Mouse (Mus musculus) lung, adult 2 months (tissue): ENCODE data around the gene Gm44805. TPM values are rescaled to one million over a fixed set of nuclear protein-coding genes. Genes with fewer than 3 reads are reported as not detected.

ENCODE experiments used
- DNase-seq: peaks from one replicate; pipeline ENCODE4 v3.0.0; 2022
- H3K4me1 ChIP-seq: fragments of 200-500 bp; 2 replicates; pipeline ENCODE4 v1.6.1; 2011; ENCODE audit warnings: low read length; ENCODE audit not compliant: control insufficient read depth, insufficient read depth
- H3K4me3 ChIP-seq: fragments of 200-500 bp; replicated peaks from 2 replicates; pipeline ENCODE3; 2011; ENCODE audit warnings: low read depth, mild to moderate bottlenecking, control low read depth, low read length; ENCODE audit errors: extremely low read depth
- CTCF ChIP-seq: fragments of 200-500 bp; IDR thresholded peaks from 2 replicates; pipeline ENCODE4 v1.5.1; 2011; ENCODE audit warnings: mild to moderate bottlenecking, low read length, control low read depth; ENCODE audit not compliant: insufficient read depth
- POLR2A ChIP-seq: fragments of 200-500 bp; IDR thresholded peaks from 2 replicates; pipeline ENCODE4 v1.6.1; 2011; ENCODE audit warnings: low read depth, mild to moderate bottlenecking, control low read depth, low read length, borderline replicate concordance; ENCODE audit errors: extremely low read depth
- WGBS: fragments of 180-500 bp; shearing (Covaris S2); methylation state at CpG from one replicate; pipeline ENCODE4 v1.1.7; 2018; 5-methylcytosine and 5-hydroxymethylcytosine counted together
- polyA plus RNA-seq: library from polyadenylated mRNA; depleted of rRNA; stranded (reverse); fragments of >200 nt; gene quantifications from 2 replicates; pipeline ENCODE4 v1.2.3, GENCODE M21; 2012; rRNA removed

Gene Gm44805
- not detected in 2 replicates for polyA plus RNA-seq

DNA sequence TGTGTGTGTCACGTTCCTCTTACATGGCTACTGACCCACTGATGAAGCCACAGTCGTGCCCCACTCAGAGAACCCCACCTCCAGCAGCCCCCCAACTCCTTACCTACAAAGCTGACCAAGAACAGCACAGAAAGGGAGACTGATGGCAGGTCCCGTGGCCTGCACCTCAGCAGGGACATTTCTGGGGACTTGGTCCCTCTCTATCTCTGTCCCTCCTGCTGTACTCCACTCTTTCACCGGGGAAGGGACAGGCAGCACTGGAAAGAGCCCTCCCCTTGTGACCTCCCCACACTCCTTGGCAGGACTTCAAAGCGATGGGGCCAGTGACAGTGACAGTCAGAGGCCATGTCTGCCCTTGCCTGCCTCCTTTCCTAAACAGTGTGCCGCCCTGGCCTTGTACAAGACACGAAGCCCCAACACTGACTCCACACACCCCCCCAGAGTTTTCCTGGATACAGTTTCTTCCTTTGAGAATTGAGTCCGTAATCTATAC lies at the start of gene Gm44805, which contains the start of gene Apoc4:
Gm44805 (minus strand) TSS at position 222 of the 493 bp plus-strand sequence.
Apoc4 (minus strand) TSS at position 278 of the 493 bp plus-strand sequence.
- WGBS, result 53% methylated on average over 8 of the region's 8 CpGs
- Histone ChIP-seq H3K4me1 (no peaks in the 10 kb centered on the region; the same call in 1 of the 2 replicates), H3K4me3 (no peak within 1 kb of the TSS)
- TF ChIP-seq POLR2A (no peak), CTCF (no peak)
- no peak for DNase-seq

DNA sequence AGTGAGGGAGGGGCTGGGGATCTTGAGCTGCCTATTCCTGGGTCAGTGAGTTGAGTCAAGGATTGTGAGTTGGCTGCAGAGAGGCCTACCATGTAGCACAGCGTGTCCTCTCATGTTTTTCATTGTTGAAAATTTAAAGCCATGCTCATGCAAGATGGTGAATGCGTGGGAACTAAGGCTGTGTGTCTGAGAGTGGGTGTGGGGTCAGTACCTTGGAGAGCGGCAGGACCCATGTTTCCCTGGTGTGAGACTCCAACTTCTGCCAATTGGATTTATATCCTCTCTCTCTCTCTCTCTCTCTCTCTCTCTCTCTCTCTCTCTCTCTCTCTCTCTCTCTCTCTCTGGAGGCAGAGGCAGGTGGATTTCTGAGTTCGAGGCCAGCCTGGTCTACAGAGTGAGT lies 45.3 kb upstream of the Gm44805 start:
- DNase-seq, result no peak
- TF ChIP-seq CTCF, result no peak
- TF ChIP-seq POLR2A, result no peak
- 95% methylated on average over 4 of the region's 4 CpGs for whole genome bisulfite sequencing
- Histone ChIP-seq H3K4me1 (0 out of 2 replicates have a peak, but pooled peaks cover 2% of the 10 kb centered on the region), H3K4me3 (no peak overlapping the region)

DNA sequence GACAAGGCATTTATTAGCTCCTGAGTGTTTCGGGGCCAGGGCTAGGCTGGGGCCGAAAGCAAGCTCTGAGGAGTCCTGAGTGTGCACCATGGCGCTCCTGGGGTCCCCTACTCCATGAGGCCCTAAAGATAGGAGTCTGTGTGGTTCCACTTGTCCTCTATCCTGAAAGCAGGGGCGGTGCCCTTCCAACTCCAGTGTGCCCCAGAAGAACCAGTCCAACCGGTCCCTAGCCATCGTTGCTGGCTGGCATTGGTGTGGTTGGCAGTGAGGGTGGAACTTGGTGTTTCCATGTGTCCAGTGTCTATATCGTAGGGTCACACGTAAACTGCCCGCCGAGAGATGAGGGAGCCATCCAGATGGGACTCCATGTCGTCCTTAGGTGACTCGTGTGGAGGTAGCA lies 42.9 kb upstream of the Gm44805 start:
- DNase-seq, result peak; percentile 65
- Histone ChIP-seq H3K4me1 (0 out of 2 replicates have a peak, but pooled peaks cover 2% of the 10 kb centered on the region), H3K4me3 (no peak overlapping the region)
- WGBS, result 67% methylated on average over 12 of the region's 12 CpGs
- TF ChIP-seq POLR2A, result no peak
- no peak for TF ChIP-seq CTCF

DNA sequence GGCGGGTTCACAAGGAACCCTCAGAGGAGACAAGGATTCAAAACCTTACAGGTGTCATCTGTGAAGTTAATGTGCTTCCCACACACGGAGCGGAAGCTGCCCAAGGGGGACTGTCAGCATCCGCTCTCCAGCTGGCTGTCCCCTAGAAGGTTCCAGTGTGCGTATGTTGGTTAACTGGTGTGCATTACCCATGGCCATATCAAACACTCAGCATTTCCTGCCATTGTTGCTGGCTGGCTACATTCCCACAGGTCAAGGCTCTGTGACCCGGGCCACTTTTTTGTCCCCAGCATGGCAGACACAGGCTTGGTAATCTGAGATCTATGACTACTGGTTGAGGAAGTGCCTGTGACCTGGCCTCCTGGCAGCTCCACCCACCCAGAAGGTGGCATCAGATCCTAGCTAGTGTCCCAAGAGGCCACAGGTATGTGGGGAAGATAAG lies 41.6 kb upstream of the Gm44805 start:
- DNase-seq, result no peak
- 52% methylated on average over 6 of the region's 6 CpGs for WGBS
- Histone ChIP-seq H3K4me3 (no peak overlapping the region), H3K4me1 (0 out of 2 replicates have a peak, but pooled peaks cover 2% of the 10 kb centered on the region)
- TF ChIP-seq POLR2A (no peak), CTCF (no peak)

DNA sequence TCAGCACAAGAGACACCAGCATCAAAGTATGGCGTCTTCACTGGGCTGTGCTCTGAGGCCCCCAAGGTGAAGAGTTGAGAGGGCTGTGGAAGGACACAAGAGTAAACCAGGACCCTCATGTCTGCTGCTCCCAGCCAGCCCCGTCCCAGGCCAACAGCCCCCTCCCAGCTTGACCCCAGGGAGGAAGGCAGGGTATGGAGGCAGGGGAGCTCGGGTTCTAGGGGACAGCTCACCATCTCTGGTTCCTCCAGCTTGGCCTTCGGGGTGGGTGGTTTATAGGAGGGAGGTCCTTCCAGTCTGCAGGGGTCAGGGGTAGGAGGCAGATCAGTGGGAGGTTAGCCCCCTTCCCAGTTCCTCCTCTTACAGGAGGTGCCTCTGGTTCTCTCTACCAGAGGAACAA lies 38.0 kb upstream of the Gm44805 start:
- H3K4me3 ChIP-seq, result no peak overlapping the region
- 88% methylated on average over 4 of the region's 4 CpGs for WGBS
- peaks cover 5% of the 10 kb centered on the region; the same call in 1 of the 2 replicates for H3K4me1 ChIP-seq
- TF ChIP-seq CTCF (no peak), POLR2A (no peak)
- DNase-seq, result no peak

DNA sequence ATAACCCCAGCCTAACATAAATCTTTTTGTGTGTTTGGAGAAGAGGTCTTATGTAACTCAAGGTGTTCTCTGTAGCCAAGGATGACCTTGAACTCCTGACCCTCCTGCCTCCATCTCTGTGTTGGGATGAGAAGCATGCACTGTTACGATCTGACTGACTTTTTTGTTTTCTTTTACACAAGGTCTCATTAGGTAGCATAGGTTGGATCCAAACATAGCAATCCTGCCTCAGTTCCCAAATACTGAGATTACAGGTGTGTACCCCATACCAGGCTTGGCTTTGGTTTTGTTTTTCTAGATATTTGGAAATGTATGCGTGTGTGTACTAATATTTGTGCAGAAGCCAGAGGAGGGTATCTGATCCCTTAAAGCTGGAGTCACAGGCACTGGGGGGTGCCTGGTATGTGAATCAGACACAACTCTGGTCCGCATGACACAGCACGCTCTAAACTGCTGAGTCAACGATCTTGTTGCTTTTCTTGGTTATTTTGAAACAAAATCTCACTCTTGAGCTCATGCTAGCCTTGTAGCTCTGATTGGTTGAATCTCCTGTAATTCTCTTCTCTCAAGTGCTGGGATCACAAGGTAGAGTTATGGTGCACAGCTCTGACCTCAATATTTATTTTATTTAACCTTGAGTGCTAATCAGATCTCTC lies 37.2 kb upstream of the Gm44805 start:
- Histone ChIP-seq H3K4me1 (peaks cover 5% of the 10 kb centered on the region; the same call in 1 of the 2 replicates), H3K4me3 (no peak overlapping the region)
- 89% methylated on average over 5 of the region's 5 CpGs for whole genome bisulfite sequencing
- no peak for DNase-seq
- TF ChIP-seq CTCF (no peak), POLR2A (no peak)

DNA sequence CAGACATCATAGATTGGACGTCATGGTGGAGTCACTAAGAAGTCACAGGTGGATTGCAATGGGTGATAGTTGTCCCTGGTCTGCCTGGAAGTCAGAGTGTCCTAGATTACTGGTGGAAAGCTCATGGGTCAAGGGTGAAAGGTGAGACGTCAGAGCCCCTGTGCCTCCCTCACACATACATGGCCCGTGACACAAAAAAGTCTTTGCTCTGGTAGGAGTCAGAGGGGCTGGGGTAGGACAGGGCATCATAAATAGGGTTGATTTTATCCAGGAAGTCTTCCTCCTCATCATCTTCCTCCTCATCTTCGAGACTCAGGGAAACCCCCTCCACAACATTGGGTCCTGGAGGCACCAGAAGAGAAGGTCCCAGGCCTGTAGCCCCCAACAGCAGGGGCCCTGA lies 36.1 kb upstream of the Gm44805 start:
- no peak overlapping the region for H3K4me3 ChIP-seq
- H3K4me1 ChIP-seq, result peaks cover 3% of the 10 kb centered on the region; the same call in 1 of the 2 replicates
- TF ChIP-seq POLR2A (no peak), CTCF (no peak)
- 77% methylated on average over 4 of the region's 4 CpGs for WGBS
- DNase-seq, result no peak

DNA sequence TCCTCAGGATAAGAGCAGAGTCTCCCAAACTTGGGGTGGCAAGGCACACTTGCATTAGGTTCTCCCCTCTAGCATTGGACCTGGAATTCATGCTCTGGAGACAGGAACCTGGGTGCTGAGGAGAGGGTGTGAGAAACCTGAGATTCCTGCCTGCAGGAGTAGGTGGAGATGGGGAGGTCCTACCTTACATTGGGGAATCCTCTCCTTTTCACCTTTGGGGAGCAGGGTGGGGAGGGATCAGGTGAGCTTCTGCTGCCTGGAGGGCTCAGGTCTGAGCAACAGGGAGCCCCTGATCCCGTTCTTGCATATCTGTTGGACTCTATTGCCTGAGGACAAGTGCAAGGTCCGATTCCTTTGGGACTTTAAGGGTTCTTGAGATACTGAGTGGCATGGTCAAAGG lies 35.6 kb upstream of the Gm44805 start:
- no peak for TF ChIP-seq POLR2A
- TF ChIP-seq CTCF, result no peak
- WGBS, result 70% methylated on average over 2 of the region's 2 CpGs
- Histone ChIP-seq H3K4me1 (peaks cover 3% of the 10 kb centered on the region; the same call in 1 of the 2 replicates), H3K4me3 (no peak overlapping the region)
- no peak for DNase-seq

DNA sequence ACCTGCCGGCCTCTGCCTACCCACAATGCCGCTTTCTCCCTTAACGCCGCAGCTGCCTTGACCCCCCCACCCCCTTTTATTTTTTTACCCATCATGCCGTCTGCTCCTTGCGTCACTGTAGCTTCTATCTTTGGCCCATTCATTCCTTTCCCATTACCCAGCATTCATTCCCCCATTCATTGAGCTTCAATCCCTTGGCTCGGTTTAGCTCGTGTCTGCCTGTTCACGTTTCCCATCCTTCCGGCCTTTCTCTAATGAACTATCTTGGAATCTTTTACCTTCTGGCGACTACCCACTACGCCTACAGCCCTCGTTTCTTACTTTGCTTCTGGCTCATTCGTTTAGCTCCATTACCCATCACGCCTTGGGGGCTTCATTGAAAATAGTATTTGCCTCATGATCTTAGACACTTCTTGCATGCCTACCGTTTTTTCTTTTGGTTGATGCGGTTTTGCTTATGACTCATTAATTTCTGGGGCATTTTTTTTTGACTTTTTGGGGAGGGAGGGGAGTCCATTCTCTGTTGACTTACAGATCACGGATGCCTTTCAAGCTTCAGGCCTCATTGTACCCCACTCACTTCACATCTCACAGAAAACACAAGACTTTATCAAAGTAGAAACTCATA lies 34.9 kb upstream of the Gm44805 start:
- no peak for DNase-seq
- WGBS, result 5% methylated on average over 18 of the region's 18 CpGs
- peaks cover 3% of the 10 kb centered on the region; the same call in 1 of the 2 replicates for H3K4me1 ChIP-seq
- no peak for TF ChIP-seq POLR2A
- no peak for TF ChIP-seq CTCF
- H3K4me3 ChIP-seq, result peak overlapping the region; percentile 68
